Mouse (Mus musculus): ENCODE results near the gene Iscu.
"Not testable (repeated sequence)": the region's sequence is repeated elsewhere in the genome, so short reads cannot be mapped to it uniquely, and the experiment has no call there.

The Iscu gene

GRCm38 (mm10) chr5:113786985-113787384, 14.4 kb downstream of the Iscu start:
- DNase-seq (ENCODE audit: low read depth, low spot score): no peak

GRCm38 (mm10) chr5:113788645-113789044, 16.1 kb downstream of the Iscu start:
- no peak for DNase-seq (ENCODE audit: low read depth, low spot score)

GRCm38 (mm10) chr5:113789075-113789788, 16.7 kb downstream of the Iscu start:
- DNase-seq (ENCODE audit: low read depth, low spot score): no peak

GRCm38 (mm10) chr5:113790453-113791196, 18.1 kb downstream of the Iscu start:
- DNase-seq (ENCODE audit: low read depth, low spot score): no peak

- DNase-seq (ENCODE audit: low read depth, low spot score): no peak
Measured at GRCm38 (mm10) chr5:113791197-113792095, 18.9 kb downstream of the Iscu start.

GRCm38 (mm10) chr5:113796401-113797148, 24.0 kb downstream of the Iscu start:
- DNase-seq (ENCODE audit: low read depth, low spot score): peak; percentile 70

- peak; percentile 57 for DNase-seq (ENCODE audit: low read depth, low spot score)
Measured at GRCm38 (mm10) chr5:113797149-113797882, 24.8 kb downstream of the Iscu start.

- no peak for DNase-seq (ENCODE audit: low read depth, low spot score)
Measured at GRCm38 (mm10) chr5:113798525-113798924, 26.0 kb downstream of the Iscu start.

GRCm38 (mm10) chr5:113799691-113800090, 27.1 kb downstream of the Iscu start:
- DNase-seq (ENCODE audit: low read depth, low spot score): peak; percentile 52

- DNase-seq (ENCODE audit: low read depth, low spot score): peak; percentile 91
Measured at GRCm38 (mm10) chr5:113800280-113800679, 27.7 kb downstream of the Iscu start, which contains the start of gene Tmem119. Tmem119 (minus strand) TSS chr5:113800516.

GRCm38 (mm10) chr5:113804395-113804966, 31.9 kb downstream of the Iscu start:
- DNase-seq (ENCODE audit: low read depth, low spot score): peak; percentile 66

- no peak for DNase-seq (ENCODE audit: low read depth, low spot score)
Measured at GRCm38 (mm10) chr5:113805301-113805700, 32.8 kb downstream of the Iscu start.

- no peak for DNase-seq (ENCODE audit: low read depth, low spot score)
Measured at GRCm38 (mm10) chr5:113806414-113806813, 33.9 kb downstream of the Iscu start.

- DNase-seq (ENCODE audit: low read depth, low spot score): no peak
Measured at GRCm38 (mm10) chr5:113807712-113808111, 35.2 kb downstream of the Iscu start.

GRCm38 (mm10) chr5:113808177-113808576, 35.6 kb downstream of the Iscu start:
- peak; percentile 81 for DNase-seq (ENCODE audit: low read depth, low spot score)

- no peak for DNase-seq (ENCODE audit: low read depth, low spot score)
Measured at GRCm38 (mm10) chr5:113810111-113810510, 37.6 kb downstream of the Iscu start.

GRCm38 (mm10) chr5:113811824-113812420, 39.4 kb downstream of the Iscu start:
- not testable (repeated sequence) for DNase-seq (ENCODE audit: low read depth, low spot score)

GRCm38 (mm10) chr5:113812638-113813037, 40.1 kb downstream of the Iscu start:
- DNase-seq (ENCODE audit: low read depth, low spot score): no peak

- peak; percentile 46 for DNase-seq (ENCODE audit: low read depth, low spot score)
Measured at GRCm38 (mm10) chr5:113813608-113814007, 41.1 kb downstream of the Iscu start.
